Mouse (Mus musculus) heart, postnatal 4 days (tissue): ENCODE measurements around the gene Tubgcp5. TPM values are rescaled to one million over a fixed set of nuclear protein-coding genes. Genes with fewer than 3 reads are reported as not detected.
A peak's percentile ranks its signal among the peaks of the same experiment; 100 is the strongest.

Source experiments
- DNase-seq: peaks from one replicate; pipeline ENCODE4 v3.0.0; 2021
- total RNA-seq, 2 experiments: library from RNA; stranded (reverse); gene quantifications; 2 replicates each; pipeline ENCODE4 v1.2.3; 2021

Gene Tubgcp5
- total RNA-seq, 2 experiments from 2014 or later, result 11.8 to 15.6 TPM

- DNase-seq, result no peak
Observed at GRCm38 (mm10) chr7:55852787-55853186, 58.8 kb downstream of the Tubgcp5 start.

GRCm38 (mm10) chr7:55855597-55855996 is 61.6 kb downstream of the Tubgcp5 start:
- no peak for DNase-seq

DNA sequence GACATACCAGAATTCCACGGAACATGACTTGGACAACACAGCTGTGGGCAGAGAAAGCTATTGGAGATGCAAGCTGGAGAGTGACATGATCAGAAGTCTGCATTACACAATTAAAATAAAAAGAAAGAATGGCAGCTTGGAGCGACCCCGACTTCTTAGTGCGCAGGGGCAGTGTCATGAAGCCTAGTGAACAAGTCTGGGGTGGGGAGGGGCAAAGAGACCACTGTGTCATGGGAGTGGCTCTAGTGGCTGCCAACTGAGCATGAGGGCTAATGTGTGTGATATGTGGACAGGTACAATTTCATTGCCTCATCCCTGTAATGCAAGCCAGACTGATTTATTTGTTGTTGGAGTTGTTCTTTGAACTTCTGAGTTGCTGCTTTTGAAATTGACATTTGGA is 62.8 kb downstream of the Tubgcp5 start:
- no peak for DNase-seq

DNA sequence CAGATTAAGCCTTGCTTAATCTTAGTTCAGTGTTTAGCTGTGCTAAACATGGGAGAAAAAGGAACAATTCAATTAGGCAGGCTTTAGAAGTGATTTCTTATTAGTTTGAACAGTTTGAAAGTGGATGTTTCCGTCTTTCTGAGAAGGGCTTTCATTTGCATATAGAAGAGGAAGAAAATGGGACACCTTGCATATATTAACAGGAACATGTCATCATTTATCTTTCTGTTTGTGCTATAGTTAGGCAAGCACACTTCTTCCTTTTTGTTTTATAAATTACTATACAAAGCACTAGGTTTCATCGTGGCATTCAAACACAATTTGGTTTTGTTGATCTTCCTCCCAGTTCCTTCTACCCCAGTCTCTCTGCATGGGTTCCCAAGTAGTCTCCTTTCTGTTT is 63.8 kb downstream of the Tubgcp5 start:
- no peak for DNase-seq

GRCm38 (mm10) chr7:55858836-55859517 is 65.0 kb downstream of the Tubgcp5 start:
- DNase-seq, result no peak

- DNase-seq, result no peak
Observed at GRCm38 (mm10) chr7:55859518-55859872, 65.5 kb downstream of the Tubgcp5 start.

DNA sequence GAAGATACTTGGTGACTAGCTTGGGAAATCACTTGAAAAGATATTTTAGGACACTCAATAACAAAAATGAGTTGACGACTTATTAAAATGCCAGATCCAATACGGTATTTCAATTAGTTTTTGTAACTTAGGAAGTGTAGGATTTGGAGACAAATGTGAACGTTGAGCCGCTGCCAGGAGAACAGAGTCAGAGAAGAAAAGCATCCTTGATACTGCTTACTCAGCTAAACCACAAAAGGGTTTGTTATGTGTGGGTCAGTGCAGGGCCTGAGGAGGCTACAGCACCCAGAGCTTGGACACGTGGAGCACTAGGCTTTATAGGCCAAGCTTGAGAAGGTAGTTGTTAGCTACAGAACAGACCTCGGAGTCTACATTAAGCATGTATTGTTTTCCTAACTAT is 66.0 kb downstream of the Tubgcp5 start:
- DNase-seq, result no peak

- DNase-seq, result no peak
Observed at GRCm38 (mm10) chr7:55861175-55861574, 67.2 kb downstream of the Tubgcp5 start.

DNA sequence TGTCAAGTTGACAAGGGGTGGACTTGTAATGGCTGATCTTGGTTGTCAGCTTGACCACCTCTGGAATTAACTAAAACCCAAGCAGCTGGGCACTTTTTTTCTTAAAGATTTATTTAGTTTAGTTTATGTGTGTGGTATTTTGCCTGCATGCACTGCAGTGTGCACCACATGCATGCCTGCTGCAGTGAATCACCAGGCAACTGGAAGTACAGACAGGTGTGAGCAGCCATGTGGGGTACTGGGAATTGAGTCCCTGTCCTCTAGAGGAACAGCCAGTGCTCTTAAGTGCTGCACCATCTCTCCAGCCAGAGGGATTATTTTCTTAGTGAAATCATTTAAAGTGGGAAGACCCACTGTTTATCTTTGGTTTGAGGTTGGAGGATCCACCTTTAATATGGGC is 71.1 kb downstream of the Tubgcp5 start:
- no peak for DNase-seq

GRCm38 (mm10) chr7:55865750-55866416 is 71.9 kb downstream of the Tubgcp5 start:
- DNase-seq, result no peak

DNA sequence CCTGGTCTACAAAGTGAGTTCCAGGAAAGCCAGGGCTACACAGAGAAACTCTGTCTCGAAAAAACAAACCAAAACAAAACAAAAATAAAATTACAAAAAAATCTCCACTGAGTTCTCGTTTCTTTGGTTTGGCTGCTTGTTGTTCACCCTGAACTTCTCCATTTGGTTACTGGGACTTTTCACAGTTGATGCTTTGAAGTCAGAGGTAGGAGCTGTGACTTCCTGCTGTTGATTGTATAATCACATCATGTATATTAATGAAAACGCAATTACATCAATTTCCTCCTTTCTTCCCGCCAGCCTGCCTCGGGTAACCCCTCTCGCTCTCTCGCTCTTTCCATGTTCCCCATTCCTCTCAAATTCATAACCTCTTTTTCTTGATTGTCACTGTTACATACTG is 74.3 kb downstream of the Tubgcp5 start:
- no peak for DNase-seq

- DNase-seq, result no peak
Observed at GRCm38 (mm10) chr7:55869220-55869619, 75.3 kb downstream of the Tubgcp5 start.

DNA sequence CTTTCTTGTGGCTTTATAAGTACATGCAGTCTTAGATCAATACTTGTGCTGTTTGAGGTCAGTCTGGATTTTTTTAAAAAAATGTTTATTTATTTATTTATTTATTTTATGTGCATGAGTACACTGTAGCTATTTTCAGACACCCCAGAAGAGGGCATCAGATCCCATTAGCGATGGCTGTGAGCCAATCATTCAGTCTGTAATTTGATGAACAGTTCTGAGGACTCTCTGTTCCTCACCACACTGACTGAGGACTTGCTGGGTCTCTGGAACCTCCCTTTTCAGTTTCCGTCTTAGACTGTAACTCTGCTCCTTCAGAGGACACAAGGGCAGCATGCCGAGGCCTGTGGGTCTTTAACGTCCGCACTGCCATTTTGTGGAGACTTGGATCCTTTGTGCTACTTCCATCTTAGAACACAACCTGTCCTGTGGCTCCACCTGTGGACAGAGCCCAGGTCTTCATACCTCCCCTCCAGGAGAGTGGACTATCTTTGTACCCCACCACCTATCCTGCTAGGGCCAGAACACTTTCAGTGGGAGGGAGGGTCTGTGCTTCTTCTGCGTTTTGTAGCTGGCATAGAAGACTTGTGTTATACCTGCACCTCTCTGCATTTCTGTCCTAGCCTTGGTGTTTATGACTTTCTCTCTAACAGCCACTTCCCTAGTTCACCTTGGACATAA is 76.5 kb downstream of the Tubgcp5 start:
- DNase-seq, result no peak

DNA sequence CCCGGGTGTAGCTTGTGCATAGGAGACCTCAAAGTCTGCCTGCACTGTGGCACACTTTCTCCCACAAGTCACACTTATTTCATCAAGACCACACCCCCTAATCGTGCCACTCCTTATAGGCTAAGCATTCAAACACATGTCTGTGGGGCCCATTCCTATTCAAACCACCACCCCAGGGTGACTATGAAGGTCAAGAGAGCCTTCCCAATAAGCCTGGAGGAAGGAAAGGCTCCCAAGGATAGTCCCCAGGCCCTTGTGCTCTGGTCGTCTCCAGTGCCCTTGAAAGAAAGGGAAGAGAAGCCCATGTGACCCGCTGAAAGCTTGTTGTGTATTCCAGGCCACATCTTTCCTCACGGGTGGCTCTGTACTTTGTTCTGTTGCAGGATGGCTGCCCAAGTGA is 77.5 kb downstream of the Tubgcp5 start:
- no peak for DNase-seq

DNA sequence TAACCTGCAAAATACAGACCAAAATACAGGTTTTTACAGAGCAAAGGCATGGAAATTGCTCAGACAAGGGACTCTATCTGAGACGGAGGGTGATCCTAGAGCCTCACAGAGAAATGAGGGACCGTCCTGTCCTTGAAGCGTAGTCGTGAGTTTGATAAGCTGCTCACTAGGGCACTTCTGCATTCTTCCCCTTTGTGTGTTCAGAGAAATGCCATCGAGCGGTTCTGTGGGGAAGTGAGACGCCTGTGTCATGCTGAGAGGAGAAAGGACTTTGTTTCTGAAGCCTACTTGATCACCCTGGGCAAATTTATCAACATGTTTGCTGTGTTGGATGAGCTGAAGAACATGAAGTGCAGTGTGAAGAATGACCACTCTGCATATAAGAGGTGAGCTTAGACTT is 80.7 kb downstream of the Tubgcp5 start:
- DNase-seq, result no peak

- DNase-seq, result peak; percentile 65
Observed at GRCm38 (mm10) chr7:55877721-55878120, 83.8 kb downstream of the Tubgcp5 start.

DNA sequence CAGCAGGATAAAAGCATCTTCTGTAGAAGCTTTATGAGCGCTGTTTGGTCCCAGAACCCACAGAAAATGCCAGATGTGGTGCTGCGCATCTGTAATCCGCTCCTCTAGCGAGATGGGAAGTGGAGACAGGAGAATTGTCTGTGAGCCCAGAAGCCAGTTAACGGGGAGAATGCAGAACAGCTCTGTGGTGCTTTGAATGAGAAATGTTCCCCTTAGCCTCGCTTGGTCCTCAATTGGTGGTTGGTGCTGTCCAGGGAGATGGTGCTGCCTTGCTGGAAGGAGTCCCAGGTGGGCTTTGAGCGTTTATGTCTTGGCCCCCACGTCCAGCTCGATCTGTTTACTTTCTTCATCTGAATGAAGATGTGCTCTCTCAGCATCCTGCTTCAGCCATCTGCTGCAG is 86.9 kb downstream of the Tubgcp5 start:
- no peak for DNase-seq

Other genes starting within 250 kb of the Tubgcp5 start
- not detected for gene Siglech, start 26.0 kb upstream of the Tubgcp5 start, total RNA-seq
- gene Cyfip1, start 47.6 kb downstream of the Tubgcp5 start, total RNA-seq, result 10 to 100 TPM; 58.9 to 59.1 TPM
- 10 to 100 TPM; 52.7 to 54.0 TPM for gene Nipa2, start 168.3 kb downstream of the Tubgcp5 start, total RNA-seq
- gene Nipa1, start 225.8 kb downstream of the Tubgcp5 start, total RNA-seq, result 1 to 10 TPM; 3.7 to 3.8 TPM